In the genomic region with DNA sequence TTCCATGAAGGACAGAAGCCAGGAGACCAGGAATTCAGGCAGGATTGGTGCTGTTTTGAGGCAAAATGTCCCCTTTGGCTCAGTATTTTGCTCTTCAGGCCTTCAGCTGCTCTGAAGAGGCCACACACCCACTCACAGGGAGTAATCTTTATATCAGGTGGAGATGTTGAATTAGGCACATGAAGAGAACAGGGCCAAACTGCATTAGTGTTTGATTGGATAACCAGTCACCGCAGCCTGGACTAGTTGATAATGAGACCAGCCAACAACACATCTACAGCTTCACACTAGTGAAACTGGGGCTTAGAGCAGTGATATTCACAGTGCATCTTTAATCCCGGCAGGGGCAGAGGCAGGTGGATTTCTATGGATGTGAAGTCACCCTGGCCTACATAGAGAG, we compare ENCODE assay signal across 1 mouse cellular context.
TF ChIP-seq lines count a peak whose summit lies in the region.

No protein-coding gene starts in this region.

TF ChIP-seq in MEL, 35 proteins besides CTCF, POLR2A, EP300 and RAD21 (continued from another document):
- TF ChIP-seq MAZ (IDR thresholded peaks at IDR 0.05; ENCODE audit: low read depth, low read length) (no peak), NELFE (IDR thresholded peaks at IDR 0.05; ENCODE audit: low read depth, low read length) (no peak), MAX (IDR thresholded peaks at IDR 0.05; ENCODE audit: low read length) (no peak), ELF1 (IDR thresholded peaks at IDR 0.05; ENCODE audit: low read depth, low read length) (no peak), RCOR1 (IDR thresholded peaks at IDR 0.05; ENCODE audit: low read depth, low read length) (peak; percentile 17; the same call in 1 of the 2 replicates), MYB (IDR thresholded peaks at IDR 0.05; ENCODE audit: low read depth, low read length) (no peak), CHD1 (IDR thresholded peaks at IDR 0.05; ENCODE audit: low read depth, low read length) (no peak), NRF1 (IDR thresholded peaks at IDR 0.05; ENCODE audit: insufficient read depth, low read depth, low read length, poor library complexity, severe bottlenecking) (no peak), HCFC1 (IDR thresholded peaks at IDR 0.05; ENCODE audit: low read depth, low read length) (no peak), MYC (IDR thresholded peaks at IDR 0.05; ENCODE audit: low read depth, low read length) (no peak), UBTF (IDR thresholded peaks at IDR 0.05; ENCODE audit: borderline replicate concordance, insufficient read depth, low read depth, low read length) (no peak), POLR2AphosphoS2 (IDR thresholded peaks at IDR 0.05; ENCODE audit: low read length) (no peak), ZNF384 (IDR thresholded peaks at IDR 0.05; ENCODE audit: low read depth, low read length) (no peak), ZC3H11A (IDR thresholded peaks at IDR 0.05; ENCODE audit: low read depth, low read length) (no peak), JUND (IDR thresholded peaks at IDR 0.05; ENCODE audit: low read depth, low read length) (no peak), GABPA (IDR thresholded peaks at IDR 0.05; ENCODE audit: low read depth, low read length) (no peak), CHD2 (IDR thresholded peaks at IDR 0.05; ENCODE audit: low read length) (no peak), ETS1 (IDR thresholded peaks at IDR 0.05; ENCODE audit: low read depth, low read length) (peak; percentile 78), MEF2A (IDR thresholded peaks at IDR 0.05; ENCODE audit: extremely low read depth, insufficient replicate concordance, low read depth, low read length, poor library complexity, severe bottlenecking) (no peak), KAT2A (conservative IDR thresholded peaks at IDR 0.05; ENCODE audit: low read depth, low read length) (no peak), MXI1 (IDR thresholded peaks at IDR 0.05; ENCODE audit: low read depth, low read length) (no peak), TBP (IDR thresholded peaks at IDR 0.05; ENCODE audit: low read depth, low read length) (no peak), SIN3A (IDR thresholded peaks at IDR 0.05; ENCODE audit: low read length) (peak; percentile 19; the same call in 1 of the 2 replicates), ZKSCAN1 (IDR thresholded peaks at IDR 0.05; ENCODE audit: low read depth, low read length) (no peak), MAFK (IDR thresholded peaks at IDR 0.05; ENCODE audit: borderline replicate concordance, low read depth, low read length) (no peak), USF1 (IDR thresholded peaks at IDR 0.05; ENCODE audit: low read depth, low read length) (no peak), TCF12 (IDR thresholded peaks at IDR 0.05; ENCODE audit: low read depth, low read length) (peak; percentile 84), SMC3 (IDR thresholded peaks at IDR 0.05; ENCODE audit: low read depth, low read length) (no peak), TAL1 (IDR thresholded peaks at IDR 0.05; ENCODE audit: low read length) (peak; percentile 39; the same call in 1 of the 2 replicates), E2F4 (IDR thresholded peaks at IDR 0.05; ENCODE audit: borderline replicate concordance, low read depth, low read length) (no peak), POLR2AphosphoS5 (IDR thresholded peaks at IDR 0.05; ENCODE audit: borderline replicate concordance, low read depth, low read length) (no peak), ZMIZ1 (IDR thresholded peaks at IDR 0.05; ENCODE audit: low read depth, low read length) (no peak), USF2 (IDR thresholded peaks at IDR 0.05; ENCODE audit: borderline replicate concordance in 1 of 2, insufficient read depth in 1 of 2, low read depth in 1 of 2, low read length in 2 of 2) (no peak), BHLHE40 (IDR thresholded peaks at IDR 0.05; ENCODE audit: borderline replicate concordance, low read depth, low read length) (peak; percentile 45; the same call in 1 of the 2 replicates)
TF ChIP-seq in MEL: peak in this region for 7.
